Mouse (Mus musculus) limb, embryonic 15.5 days (tissue): ENCODE results near the gene Aldh3a2. TPM values are rescaled to one million over a fixed set of nuclear protein-coding genes. Genes with fewer than 3 reads are reported as not detected.
"Not testable (repeated sequence)": the region's sequence is repeated elsewhere in the genome, so short reads cannot be mapped to it uniquely, and the experiment has no call there.

Source experiments
- ATAC-seq: fragments of 200-750 bp; cut with Nextera tagmentation; 2 replicates; pipeline ENCODE4 v1.8.0; 2017; ENCODE audit warnings: low read depth, moderate TSS enrichment; ENCODE audit not compliant: insufficient number of reproducible peaks, low FRiP score, low TSS enrichment
- H3K27ac ChIP-seq: fragments of 300-500 bp; sonication (generic); 2 replicates; pipeline ENCODE4 v1.5.1; 2015; ENCODE audit warnings: moderate library complexity, mild to moderate bottlenecking, inconsistent platforms
- H3K27me3 ChIP-seq: fragments of 300-500 bp; sonication (generic); 2 replicates; pipeline ENCODE4 v1.6.1; 2015; ENCODE audit warnings: inconsistent platforms
- H3K36me3 ChIP-seq: fragments of 300-500 bp; sonication (generic); 2 replicates; pipeline ENCODE4 v1.6.1; 2015; ENCODE audit warnings: inconsistent platforms
- H3K4me1 ChIP-seq: fragments of 300-500 bp; sonication (generic); 2 replicates; pipeline ENCODE4 v1.6.1; 2015; ENCODE audit warnings: inconsistent platforms
- H3K4me2 ChIP-seq: fragments of 300-500 bp; sonication (generic); 2 replicates; pipeline ENCODE4 v1.6.1; 2015; ENCODE audit warnings: mild to moderate bottlenecking, inconsistent platforms
- H3K4me3 ChIP-seq: fragments of 300-500 bp; sonication (generic); 2 replicates; pipeline ENCODE4 v1.5.1; 2015; ENCODE audit warnings: mild to moderate bottlenecking, inconsistent platforms
- H3K9ac ChIP-seq: fragments of 300-500 bp; sonication (generic); 2 replicates; pipeline ENCODE4 v1.6.1; 2015; ENCODE audit warnings: inconsistent platforms
- H3K9me3 ChIP-seq: fragments of 300-500 bp; sonication (generic); 2 replicates; pipeline ENCODE4 v1.6.1; 2016; ENCODE audit warnings: inconsistent platforms
- WGBS: fragments of 180-500 bp; shearing (Covaris S2); methylation state at CpG from one replicate; pipeline ENCODE4 v1.1.7; 2015; 5-methylcytosine and 5-hydroxymethylcytosine counted together
- polyA plus RNA-seq: library from polyadenylated mRNA; unstranded; fragments of >200 nt; fragmentation: Nextera tagmentation; extraction: Ambion mirVana; gene quantifications from 2 replicates; pipeline ENCODE4 v1.2.1, GENCODE M21; 2015

Gene Aldh3a2
- 32.8 and 33.2 TPM in 2 replicates for polyA plus RNA-seq

DNA sequence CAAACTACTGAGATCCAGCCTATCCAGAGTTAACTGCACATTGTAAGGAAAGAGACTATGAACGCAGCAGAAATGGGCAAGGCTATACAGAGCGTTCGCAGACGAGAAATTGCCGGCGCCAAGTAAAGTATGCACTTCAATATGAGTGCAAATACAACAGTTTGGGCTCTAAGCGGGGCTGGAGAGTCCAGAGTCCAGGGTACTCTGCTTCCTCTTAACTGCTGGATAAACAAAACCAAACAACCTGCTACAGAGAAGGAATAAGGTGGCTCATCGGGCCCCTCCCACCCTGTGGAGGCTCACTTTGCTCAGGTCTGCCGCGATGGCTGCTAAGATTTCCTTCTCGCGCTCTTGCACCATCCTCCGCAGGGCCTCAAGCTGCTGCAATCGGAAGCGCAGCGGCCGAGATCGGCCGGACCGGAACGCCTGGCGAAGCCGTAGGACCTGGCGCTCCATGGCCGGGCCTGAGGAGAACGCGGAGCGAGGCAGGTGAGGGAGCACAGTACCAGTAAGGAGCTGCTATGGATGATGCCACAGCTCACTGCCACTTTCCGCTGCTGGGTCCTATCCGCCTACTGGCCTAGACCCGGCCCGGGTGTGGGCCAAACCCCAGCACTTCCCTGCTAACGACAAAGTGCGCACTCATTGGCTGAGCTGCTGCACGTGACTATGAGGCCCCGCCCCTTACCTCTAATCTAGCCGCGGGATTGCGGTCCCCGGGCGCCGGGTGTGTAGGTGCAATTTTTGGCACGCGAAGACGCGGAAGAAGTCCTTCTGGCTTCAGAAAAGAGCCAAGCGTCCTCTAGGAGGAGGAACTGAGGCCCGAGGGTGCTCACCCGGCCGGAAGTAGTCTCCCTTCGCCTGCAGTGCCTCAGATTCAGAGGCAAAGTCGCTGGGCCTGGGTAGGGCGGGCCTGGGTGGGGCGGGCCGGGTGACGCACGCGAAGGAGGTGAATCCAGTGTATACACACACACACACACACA, at the start of gene Aldh3a2:
Gene Aldh3a2, minus strand, starts transcription at position 914 of the 983 bp plus-strand sequence.
- under 1% methylated on average over 54 of the region's 58 CpGs for WGBS

DNA sequence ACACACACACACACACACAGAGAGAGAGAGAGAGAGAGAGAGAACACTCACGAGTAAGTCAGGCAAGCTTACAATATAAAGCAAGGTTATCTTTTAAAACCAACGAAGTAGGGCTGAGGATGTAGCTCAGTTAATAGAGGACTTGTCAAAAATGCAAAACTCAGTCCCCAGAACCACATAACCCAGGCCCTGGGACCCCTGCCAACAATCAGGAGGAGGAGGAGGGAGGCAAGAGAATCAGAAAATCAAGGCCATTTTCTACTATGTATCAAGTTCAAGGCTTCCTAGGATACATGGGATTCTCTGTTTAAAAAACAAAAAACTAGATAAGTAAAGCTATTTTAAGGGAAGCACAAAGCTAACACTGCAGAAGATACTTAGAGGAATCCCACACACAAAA, 49.6 kb upstream of the Aldh3a2 start:
- ATAC-seq = no peak
- Histone ChIP-seq H3K4me2 (no peak overlapping the region), H3K36me3 (no peaks in the 10 kb centered on the region), H3K9ac (no peak overlapping the region), H3K4me3 (no peak overlapping the region), H3K4me1 (no peaks in the 10 kb centered on the region), H3K9me3 (no peaks in the 10 kb centered on the region), H3K27me3 (no peaks in the 10 kb centered on the region), H3K27ac (no peak overlapping the region)
- WGBS = 38% methylated on average over 2 of the region's 2 CpGs

More for the DNA sequence above, at the start of gene Aldh3a2:
- Histone ChIP-seq H3K9me3 (no peaks in the 10 kb centered on the region), H3K27ac (peak within 1 kb of the TSS; percentile 96), H3K27me3 (no peaks in the 10 kb centered on the region), H3K4me3 (peak within 1 kb of the TSS; percentile 71), H3K4me2 (peak within 1 kb of the TSS; percentile 62), H3K36me3 (peaks cover 21% of the 10 kb centered on the region), H3K9ac (peak within 1 kb of the TSS; percentile 77), H3K4me1 (no peaks in the 10 kb centered on the region)
- peak; percentile 98 for ATAC-seq

DNA sequence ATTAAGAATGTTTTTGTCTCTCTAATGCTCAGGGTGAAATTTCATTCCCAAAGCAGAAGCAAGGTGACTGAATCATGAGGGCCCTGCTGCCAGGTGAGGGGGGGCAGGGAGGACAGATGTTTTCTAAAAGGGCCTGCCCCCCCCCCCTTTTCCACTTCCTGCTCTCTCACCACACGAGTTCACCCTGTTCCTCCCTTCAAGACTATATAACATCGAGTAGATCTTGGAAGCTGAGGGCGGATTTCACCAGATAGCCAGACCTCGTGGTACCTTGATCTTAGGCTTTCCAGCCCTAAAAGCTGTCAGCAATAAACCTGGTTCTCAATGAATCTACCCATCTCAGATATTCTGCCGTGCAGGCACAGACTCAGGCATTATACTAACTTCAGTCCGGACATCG, 43.1 kb upstream of the Aldh3a2 start:
- 54% methylated on average over 7 of the region's 7 CpGs for WGBS
- Histone ChIP-seq H3K27ac (no peak overlapping the region), H3K4me2 (no peak overlapping the region), H3K27me3 (no peaks in the 10 kb centered on the region), H3K4me1 (no peaks in the 10 kb centered on the region), H3K9ac (no peak overlapping the region), H3K9me3 (peaks cover 2% of the 10 kb centered on the region; the same call in 1 of the 2 replicates), H3K36me3 (no peaks in the 10 kb centered on the region), H3K4me3 (no peak overlapping the region)
- no peak for ATAC-seq

DNA sequence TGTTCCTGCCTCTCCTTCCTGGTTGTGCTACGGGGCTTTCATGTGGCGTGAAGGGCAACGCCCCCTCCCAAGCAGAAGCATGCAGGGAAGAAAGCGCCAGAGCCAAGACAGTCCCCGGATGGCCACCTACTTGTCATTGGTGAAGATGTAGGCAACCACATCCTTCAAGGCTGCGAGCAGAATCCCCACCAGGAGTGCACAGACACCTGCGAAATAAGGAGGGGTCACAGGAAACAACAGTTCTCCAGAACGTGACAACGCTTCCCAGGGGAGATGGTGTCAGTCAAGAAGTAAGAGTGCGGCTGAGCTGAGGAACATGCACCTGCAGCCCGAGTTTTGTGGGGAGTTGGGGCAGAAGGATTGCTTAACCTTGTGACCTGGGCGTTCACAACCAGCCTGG, 42.6 kb upstream of the Aldh3a2 start:
- Histone ChIP-seq H3K9me3 (peaks cover 3% of the 10 kb centered on the region; the same call in 1 of the 2 replicates), H3K36me3 (no peaks in the 10 kb centered on the region), H3K27ac (no peak overlapping the region), H3K27me3 (no peaks in the 10 kb centered on the region), H3K9ac (no peak overlapping the region), H3K4me2 (no peak overlapping the region), H3K4me3 (no peak overlapping the region), H3K4me1 (no peaks in the 10 kb centered on the region)
- 61% methylated on average over 12 of the region's 12 CpGs for WGBS
- ATAC-seq = no peak

- Histone ChIP-seq H3K4me1 (no peaks in the 10 kb centered on the region), H3K9ac (no peak overlapping the region), H3K27ac (no peak overlapping the region), H3K4me2 (no peak overlapping the region), H3K4me3 (no peak overlapping the region), H3K27me3 (no peaks in the 10 kb centered on the region), H3K36me3 (no peaks in the 10 kb centered on the region), H3K9me3 (peaks cover 3% of the 10 kb centered on the region; the same call in 1 of the 2 replicates)
- ATAC-seq = no peak
- 35% methylated on average over 7 of the region's 7 CpGs for WGBS
Observed at GRCm38 (mm10) chr11:61307795-61308194, 40.5 kb upstream of the Aldh3a2 start.

GRCm38 (mm10) chr11:61305377-61305776, 38.1 kb upstream of the Aldh3a2 start:
- Histone ChIP-seq H3K9ac (no peak overlapping the region), H3K9me3 (peaks cover 3% of the 10 kb centered on the region; the same call in 1 of the 2 replicates), H3K4me3 (no peak overlapping the region), H3K36me3 (no peaks in the 10 kb centered on the region), H3K4me1 (peaks cover 7% of the 10 kb centered on the region), H3K27me3 (no peaks in the 10 kb centered on the region), H3K4me2 (no peak overlapping the region), H3K27ac (no peak overlapping the region)
- WGBS = 83% methylated on average over 4 of the region's 4 CpGs
- no peak for ATAC-seq

DNA sequence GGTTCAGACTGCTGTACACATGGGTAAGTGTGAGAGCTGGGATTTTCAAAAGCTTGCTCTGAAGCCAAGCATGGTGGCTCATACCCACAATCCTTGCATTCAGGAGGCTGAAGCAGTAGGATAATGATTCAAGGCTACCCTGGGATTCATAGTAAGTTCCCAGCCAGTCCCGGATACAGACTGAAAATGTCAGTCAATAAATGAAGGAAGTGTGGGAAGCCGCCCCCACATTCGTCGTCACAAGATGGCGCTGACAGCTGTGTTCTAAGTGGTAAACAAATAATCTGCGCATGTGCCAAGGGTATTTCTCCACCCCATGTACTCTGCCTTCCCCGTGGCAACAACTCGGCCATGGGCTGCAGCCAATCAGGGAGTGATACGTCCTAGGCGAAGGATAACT, 37.3 kb upstream of the Aldh3a2 start:
- not testable (repeated sequence) for H3K4me3 ChIP-seq, H3K9ac ChIP-seq, H3K9me3 ChIP-seq, ATAC-seq, H3K4me1 ChIP-seq, H3K27ac ChIP-seq, H3K4me2 ChIP-seq, H3K27me3 ChIP-seq, H3K36me3 ChIP-seq
- WGBS = 96% methylated on average over 6 of the region's 10 CpGs

DNA sequence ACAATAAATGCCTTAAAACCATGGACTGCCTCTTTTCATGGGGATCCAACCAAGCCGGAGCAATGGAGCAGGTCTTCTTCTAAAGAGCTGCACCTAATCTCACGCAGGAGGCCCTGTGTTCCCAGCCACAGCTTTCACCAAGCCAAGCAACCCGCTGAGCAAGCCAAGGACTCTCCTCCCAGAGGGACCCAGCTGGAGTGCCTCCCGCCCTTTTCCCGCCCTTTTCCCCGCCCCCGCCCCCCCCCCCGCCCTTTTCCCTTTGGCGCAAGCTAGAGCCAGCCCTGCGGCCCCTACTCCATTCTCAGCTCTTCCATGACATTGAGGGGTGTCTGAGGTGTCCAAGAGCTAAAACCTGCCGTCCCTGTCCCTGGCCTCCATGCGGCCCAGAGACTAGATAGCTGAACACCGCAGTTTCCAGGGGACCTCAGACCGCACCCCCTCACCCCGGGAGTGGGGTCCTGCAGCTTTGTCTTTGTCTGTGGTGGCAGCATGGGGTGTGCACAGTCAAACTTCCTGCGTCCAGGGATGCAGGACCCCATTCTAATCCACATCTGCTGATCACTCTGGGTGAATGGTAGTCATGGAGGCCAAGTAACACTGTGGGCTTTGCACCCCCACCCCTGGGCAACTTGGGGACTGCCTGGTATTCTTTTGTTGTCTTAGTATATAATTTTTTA, 33.6 kb upstream of the Aldh3a2 start:
- Histone ChIP-seq H3K36me3 (no peaks in the 10 kb centered on the region), H3K9me3 (peaks cover 3% of the 10 kb centered on the region; the same call in 1 of the 2 replicates), H3K4me2 (peak overlapping the region; percentile 12; the same call in 1 of the 2 replicates), H3K4me1 (peaks cover 13% of the 10 kb centered on the region), H3K4me3 (no peak overlapping the region), H3K9ac (no peak overlapping the region), H3K27ac (no peak overlapping the region), H3K27me3 (no peaks in the 10 kb centered on the region)
- no peak for ATAC-seq
- 27% methylated on average over 12 of the region's 16 CpGs for WGBS

- Histone ChIP-seq H3K4me1 (peaks cover 13% of the 10 kb centered on the region), H3K9me3 (0 out of 2 replicates have a peak, but pooled peaks cover under 1% of the 10 kb centered on the region), H3K9ac (no peak overlapping the region), H3K4me2 (no peak overlapping the region), H3K27ac (no peak overlapping the region), H3K27me3 (no peaks in the 10 kb centered on the region), H3K36me3 (no peaks in the 10 kb centered on the region), H3K4me3 (no peak overlapping the region)
- 62% methylated on average over 3 of the region's 3 CpGs for WGBS
- no peak for ATAC-seq
Observed at GRCm38 (mm10) chr11:61300205-61300604, 32.9 kb upstream of the Aldh3a2 start.

GRCm38 (mm10) chr11:61297901-61298300, 30.6 kb upstream of the Aldh3a2 start:
- Histone ChIP-seq H3K9me3 (no peaks in the 10 kb centered on the region), H3K4me2 (no peak overlapping the region), H3K4me3 (no peak overlapping the region), H3K27me3 (no peaks in the 10 kb centered on the region), H3K36me3 (no peaks in the 10 kb centered on the region), H3K9ac (no peak overlapping the region), H3K27ac (no peak overlapping the region), H3K4me1 (peaks cover 13% of the 10 kb centered on the region)
- ATAC-seq = no peak
- 41% methylated on average over 2 of the region's 2 CpGs for WGBS

GRCm38 (mm10) chr11:61297326-61297725, 30.1 kb upstream of the Aldh3a2 start:
- H3K4me2 ChIP-seq = no peak overlapping the region
- H3K36me3 ChIP-seq = no peaks in the 10 kb centered on the region
- no peaks in the 10 kb centered on the region for H3K9me3 ChIP-seq
- peaks cover 13% of the 10 kb centered on the region for H3K4me1 ChIP-seq
- WGBS = 81% methylated on average over 2 of the region's 2 CpGs
- H3K27ac ChIP-seq = no peak overlapping the region
- ATAC-seq = no peak
- no peak overlapping the region for H3K9ac ChIP-seq
- H3K27me3 ChIP-seq = no peaks in the 10 kb centered on the region
- H3K4me3 ChIP-seq = no peak overlapping the region

DNA sequence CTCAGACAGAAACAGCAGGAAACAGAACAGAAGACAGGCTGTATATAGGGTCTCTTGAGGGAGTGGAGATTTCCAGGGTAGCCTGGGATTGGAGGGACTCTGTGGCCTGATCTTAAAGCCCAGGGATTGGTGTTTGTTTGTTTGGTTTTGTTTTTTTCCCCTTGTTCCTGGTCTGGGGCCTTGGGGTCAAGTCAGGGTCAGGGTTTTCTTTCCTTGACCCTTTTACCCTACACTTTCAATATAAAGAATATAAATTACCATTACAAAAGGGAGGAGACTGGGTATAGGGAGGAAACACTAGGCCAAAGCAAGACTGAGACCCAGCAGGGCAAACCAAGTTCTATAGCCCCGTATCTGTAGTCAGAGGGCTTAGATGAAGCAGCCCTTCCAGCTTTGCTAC, 29.3 kb upstream of the Aldh3a2 start:
- no peaks in the 10 kb centered on the region for H3K9me3 ChIP-seq
- H3K27me3 ChIP-seq = no peaks in the 10 kb centered on the region
- no peak for ATAC-seq
- no peak overlapping the region for H3K9ac ChIP-seq
- H3K4me3 ChIP-seq = no peak overlapping the region
- H3K4me2 ChIP-seq = no peak overlapping the region
- no peak overlapping the region for H3K27ac ChIP-seq
- WGBS = 85% methylated on average over 1 of the region's 1 CpGs
- peaks cover 13% of the 10 kb centered on the region for H3K4me1 ChIP-seq
- H3K36me3 ChIP-seq = no peaks in the 10 kb centered on the region
